Mouse (Mus musculus) erythroblast, adult 5-6 weeks (primary cell): ENCODE data around the gene Sstr3. TPM values are rescaled to one million over a fixed set of nuclear protein-coding genes. Genes with fewer than 3 reads are reported as not detected.
A peak's percentile ranks its signal among the peaks of the same experiment; 100 is the strongest.

Experiments
- ATAC-seq: replicated peaks from 2 replicates; pipeline ENCODE4 v1.8.0; 2016; ENCODE audit warnings: moderate number of reproducible peaks, mild to moderate bottlenecking, moderate TSS enrichment, inconsistent platforms; ENCODE audit not compliant: poor library complexity, low FRiP score, severe bottlenecking
- total RNA-seq, 2 experiments: library from RNA; stranded (forward) in 1 of 2; stranded (reverse) in 1 of 2; fragments of 150-400 nt in 1 of 2; fragments of 200-764, 138-1000 nt in 1 of 2; gene quantifications; 2 replicates each; pipeline versions ENCODE4 v1.2.3 to v1.2.4; 2015 to 2017; ENCODE audit warnings: low replicate concordance in 2 of 2

Sstr3 gene
- not detected in 2 replicates for total RNA-seq (2015; ENCODE audit: low replicate concordance)
- not detected in 2 replicates for total RNA-seq (2017; ENCODE audit: low replicate concordance)

DNA sequence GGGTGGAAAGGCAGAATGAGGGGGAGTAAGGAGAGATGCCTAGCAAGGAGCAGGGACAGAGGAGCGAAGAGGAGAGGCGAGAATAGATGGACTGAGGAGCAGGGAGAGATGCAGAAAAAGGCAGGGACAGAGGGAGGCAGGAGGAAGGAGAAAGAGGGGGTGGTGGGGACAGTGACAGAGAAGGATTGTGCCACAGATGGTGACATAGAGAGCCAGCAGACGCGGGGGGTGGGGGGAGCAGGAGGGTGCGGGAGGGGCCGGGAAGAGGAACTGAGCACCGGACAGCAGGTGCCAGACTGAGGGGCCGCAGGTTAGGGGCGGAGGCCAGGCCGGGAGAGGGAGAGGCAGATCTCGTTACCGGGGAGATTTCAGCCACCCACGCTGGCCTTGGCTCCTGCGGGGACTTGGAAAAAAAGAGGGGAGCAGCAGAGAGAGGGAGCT lies at the start of gene Sstr3:
Gene Sstr3 (minus strand): TSS at position 125 of the 441 bp plus-strand sequence.
- no peak for ATAC-seq

DNA sequence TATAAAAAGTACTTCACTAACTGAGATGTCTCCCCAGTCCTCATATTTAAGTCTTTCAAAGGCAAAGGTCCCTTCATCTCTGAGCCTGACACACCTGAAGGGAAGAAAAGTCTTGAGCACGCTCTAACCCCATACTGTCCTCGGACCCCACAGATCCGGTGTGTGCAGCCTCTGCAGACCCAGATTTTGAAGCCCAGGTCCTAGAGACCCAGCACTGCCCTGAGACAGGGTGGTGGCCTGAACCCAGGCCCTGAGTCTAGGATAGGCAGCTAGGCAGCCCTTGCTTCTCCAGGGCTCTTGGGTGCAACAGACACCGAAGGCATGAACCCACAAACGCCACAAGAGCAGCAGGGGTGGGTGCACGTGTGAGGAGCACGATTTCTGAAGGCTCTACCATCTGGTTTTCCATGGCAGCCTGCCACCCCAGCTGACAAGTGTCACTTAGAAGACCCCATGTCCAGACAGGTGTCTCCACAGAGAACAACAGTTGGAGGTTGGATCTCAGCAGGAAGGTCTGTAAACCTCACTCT lies 49.5 kb upstream of the Sstr3 start:
- ATAC-seq: no peak

DNA sequence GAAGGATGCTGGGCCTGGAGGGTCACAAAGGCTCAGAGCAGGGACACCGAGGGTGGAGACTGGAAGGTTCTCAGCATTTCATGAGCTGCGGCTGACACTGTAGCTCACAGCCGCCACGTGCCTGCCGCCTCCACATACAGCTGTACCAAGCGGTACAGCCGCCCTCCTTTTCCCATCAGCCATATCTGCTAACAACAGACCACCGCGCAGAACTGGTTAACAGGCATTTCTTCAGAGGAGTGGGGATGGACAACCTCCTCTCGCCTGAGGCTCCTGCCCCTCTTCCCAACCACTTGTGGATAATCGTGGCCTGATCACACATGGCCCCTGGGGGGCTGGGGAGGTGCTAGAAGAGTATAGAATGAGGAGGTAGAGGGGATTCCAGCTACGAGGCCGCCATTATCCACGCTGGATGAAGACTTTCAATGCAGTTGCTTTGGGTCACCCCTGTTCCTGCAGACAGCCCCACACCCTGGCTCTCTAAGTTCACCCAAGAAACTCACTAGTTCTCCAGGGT lies 48.0 kb upstream of the Sstr3 start:
- ATAC-seq: no peak

DNA sequence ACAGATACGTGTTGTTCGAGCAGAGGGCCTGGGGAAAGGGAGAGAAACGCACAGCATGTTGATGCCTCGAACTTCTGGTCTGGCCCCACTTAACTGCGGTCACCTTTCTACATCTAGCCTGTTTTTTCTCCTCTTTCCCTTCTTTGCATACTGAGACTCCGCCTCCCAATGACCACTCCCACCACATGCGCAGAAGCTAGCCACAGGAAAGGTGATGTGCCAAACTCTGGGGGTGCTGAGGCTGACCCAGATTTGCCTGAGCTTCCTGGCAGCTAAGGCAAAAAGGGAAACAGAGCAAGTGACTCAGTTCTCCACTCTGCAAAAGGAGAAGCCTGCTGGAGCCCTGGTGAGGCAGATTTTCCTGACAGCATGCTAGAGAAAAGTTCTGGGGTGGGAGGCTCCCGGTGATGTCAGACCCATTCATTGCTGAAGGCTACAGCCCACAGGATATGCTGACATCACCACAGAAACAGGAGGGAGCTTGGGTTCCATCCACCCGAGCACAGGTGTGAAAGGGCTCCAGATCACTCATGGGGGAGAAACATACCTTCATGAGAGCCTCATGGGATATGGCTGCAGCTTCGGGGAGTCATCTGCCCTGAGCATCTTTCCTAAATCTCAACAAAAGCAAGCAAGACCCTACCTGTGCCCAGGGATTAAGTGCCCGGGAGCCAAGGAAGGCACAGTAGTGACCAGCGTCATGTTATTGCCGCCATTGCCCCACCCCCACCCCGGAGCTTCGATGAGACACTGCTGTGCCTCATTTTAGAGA lies 47.4 kb upstream of the Sstr3 start:
- no peak for ATAC-seq

DNA sequence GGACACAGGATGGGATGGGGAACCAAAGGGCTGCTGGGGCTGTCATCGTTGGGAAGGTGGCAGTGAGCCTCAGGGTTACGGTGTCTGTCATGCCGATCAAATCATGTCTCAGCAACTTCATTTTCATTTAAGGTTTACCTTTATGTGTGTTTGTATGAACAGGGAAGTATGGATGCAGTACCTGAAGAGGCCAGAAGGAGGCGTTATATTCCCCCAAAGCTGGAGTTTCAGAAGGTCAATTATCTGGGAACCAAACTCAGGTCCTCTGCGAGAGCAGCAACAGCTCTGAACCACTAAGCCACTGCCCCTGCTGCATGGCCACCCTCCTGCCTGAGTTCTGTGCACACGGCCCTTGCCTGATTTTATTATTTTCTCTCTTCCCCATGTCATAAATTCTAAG lies 46.3 kb upstream of the Sstr3 start:
- no peak for ATAC-seq

DNA sequence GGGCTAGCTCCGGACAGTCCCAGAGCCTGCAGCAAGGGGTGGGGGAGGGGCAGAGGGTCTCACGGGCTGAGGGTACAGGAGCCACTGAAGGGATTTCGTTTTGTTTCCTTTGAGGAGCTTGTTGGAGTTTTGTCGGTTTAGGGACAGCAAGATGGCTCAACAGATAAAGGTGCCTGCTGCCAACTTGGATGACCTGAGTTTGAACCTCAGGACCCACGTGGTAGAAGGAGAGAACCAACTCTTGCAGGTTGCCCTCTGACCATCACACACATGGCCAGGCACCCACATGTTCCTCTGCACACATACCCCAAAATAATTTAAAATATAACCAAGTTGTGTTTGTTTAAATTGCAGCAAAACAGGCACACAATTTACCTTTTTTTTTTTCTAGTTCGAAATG lies 45.5 kb upstream of the Sstr3 start:
- no peak for ATAC-seq

DNA sequence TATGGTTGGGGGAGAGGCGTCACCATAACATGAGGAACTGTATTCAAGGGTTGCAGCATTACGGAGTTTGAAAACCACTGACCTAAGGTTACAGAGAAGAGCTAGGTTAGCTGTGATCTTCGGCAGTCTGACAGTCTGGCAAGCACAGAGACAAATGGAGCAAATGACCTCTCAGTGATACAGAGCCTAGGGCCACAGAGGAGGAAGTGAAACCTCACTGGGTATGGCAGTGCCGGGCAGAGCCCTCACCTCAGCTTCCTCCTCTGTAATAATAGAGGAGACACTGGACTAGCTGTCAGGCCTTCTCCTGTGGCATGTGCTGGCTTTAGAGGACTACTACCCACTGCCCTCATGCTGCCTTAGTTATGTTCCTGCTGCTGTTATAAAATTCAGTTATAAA lies 44.4 kb upstream of the Sstr3 start:
- no peak for ATAC-seq

DNA sequence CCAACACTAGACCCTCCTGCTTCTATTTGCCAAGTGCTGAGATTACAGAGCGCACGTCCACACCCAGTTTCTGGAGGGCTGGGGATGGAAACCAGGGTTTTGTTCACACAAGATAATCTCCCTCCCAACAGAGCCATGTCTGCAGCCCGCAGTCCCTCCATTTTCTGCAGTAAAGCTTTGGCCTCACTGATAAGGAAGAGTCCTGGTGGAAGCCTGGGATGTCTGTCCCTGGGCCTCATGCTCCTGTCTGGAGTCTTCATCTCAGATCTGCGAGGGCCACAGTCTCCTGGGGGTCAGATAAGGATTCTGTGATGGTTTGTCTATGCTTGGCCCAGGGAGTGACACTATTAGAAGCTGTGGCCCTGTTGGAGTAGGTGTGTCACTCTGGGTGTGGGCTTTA lies 43.6 kb upstream of the Sstr3 start:
- ATAC-seq: no peak

DNA sequence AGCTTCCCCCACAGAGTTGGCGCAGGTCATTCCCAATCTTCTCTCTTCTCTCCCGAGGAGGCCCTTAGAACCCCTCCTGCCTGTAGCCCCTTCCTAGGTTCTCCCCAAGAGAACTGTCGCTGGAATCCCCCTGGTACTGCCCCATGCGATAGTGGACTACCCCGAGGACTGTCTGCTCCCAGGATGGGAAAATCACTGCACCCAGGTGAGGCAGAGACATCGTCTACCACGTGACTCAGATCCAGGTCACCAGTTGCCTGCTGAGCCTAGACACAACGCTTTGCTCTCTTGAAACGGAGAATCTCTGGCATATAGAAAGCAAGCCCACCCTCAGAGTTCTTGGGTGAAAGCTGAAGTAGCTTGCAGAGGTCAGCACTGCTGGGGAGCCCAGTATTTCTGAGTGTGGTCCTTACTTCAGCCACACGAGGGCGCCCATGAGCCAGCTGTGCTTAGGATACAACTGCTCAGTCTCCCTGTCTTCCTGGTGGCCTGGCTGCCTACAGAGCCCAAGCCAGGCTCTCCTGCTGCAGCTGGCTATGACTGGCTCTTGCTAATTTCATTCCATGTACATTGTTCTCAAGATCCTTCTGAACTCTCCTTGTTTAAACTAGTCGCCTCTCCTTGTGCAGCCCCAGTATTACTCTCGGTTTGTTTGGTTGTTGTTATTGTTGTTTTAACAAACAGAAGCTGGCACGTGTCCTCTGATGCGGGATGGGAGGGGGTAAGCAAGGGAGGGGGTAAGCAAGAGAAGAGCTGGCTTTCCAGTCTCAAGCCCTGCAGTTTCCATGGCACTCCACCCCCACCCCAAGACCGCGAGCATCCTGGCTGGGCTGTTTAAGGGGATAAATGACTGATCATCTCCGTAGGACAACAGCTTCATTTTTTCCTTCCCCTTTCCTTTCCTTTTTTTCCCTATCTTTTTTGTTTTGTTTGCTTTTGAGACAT lies 42.8 kb upstream of the Sstr3 start:
- ATAC-seq: peak; percentile 79

DNA sequence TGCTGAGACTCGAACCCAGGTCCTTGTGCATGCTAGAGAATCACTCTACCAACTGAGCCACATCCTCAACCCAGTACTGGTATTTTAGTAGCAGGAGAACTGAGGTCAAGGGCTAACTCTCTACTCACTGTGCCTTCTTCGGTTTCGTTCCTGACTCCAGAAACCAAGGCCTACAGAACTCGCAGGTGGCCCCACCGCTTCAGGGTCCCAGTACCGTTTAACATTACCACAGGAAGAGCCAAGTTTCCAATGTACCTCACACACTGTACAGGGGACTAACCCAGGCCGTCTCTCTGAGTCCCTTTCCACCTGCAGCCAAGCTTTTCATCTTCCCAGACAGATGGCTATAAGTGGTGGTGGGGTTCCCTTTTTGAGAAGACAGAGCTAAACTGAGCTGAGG lies 40.9 kb upstream of the Sstr3 start:
- ATAC-seq: no peak

DNA sequence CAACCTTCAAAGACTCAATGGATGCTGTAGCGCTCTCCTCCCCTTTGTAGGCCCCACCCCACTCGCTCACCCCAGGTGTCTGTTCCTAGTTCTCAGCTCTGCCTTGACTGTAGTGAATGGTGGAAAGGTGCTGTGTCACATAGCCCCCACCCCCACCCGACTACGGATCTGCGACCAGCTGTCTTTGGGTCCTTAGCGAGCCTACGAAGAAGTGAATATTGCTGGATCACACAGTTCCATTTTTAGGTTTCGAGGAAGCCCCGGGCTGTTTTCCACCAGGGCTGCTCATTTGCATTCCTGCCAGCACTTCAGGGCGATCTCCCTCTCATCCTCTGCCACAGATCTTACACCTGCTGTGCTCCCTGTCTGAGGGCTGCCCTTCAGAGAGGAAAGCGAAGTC lies 38.9 kb upstream of the Sstr3 start:
- ATAC-seq: no peak

DNA sequence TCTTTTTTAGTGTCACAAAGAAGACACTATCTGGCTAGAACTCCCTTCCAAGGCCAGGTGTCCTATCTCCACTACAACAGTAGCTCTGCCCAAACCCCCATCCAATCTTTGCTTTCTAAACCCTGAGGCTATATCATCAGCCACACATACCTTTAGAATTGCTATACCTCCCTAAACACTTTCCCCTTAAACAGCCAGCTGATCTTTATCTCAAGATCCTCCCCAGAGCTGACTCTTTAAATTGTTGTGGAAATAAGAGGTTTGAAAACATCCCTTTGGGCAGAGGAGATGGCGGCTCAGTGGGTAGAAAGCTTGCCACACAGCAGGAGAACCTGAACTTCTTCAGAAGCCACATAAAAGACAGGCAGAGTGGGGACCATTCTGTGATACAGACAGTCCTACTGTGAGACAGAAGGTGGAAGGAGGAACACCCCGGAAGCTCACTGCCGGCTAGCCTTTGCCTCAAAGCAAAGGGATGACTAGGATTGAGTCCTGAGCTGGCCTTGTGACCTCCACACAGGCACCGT lies 31.9 kb upstream of the Sstr3 start:
- no peak for ATAC-seq

DNA sequence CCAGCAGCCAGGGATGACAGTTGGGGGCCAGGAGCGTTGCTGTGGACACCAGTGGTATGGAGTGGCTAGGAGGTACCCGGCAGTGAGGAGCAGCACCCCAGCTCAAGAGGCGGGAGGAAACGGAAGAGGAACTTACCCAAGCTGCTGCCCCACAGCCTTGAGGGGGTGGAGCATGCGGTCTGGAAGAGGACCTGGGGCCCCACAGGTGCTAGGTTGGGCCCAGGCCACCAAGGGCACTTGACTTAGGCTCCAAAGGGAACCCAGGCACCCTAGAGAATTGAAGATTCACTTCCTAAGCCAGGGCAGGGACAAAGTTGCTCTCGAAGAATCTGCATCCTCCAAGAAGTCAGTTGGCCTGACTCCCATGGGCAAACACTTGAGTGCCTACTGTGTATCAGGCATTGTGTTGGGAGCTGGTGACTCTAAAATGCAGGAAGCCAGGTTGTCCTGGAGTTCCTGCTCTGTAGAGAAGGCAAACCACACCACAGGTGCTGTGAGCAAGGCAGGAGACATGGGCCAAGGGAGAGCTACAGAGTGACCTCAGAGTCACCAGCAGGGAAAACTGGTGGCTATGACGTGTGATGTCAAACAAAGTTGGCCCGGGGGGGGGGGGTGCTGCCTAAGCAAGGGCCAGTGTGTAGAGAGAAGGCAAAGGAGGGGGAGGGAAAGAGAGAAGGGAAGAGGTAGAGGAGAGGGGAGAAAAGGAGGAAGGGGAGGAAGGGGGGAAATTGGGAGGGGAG lies 28.3 kb upstream of the Sstr3 start, which contains the start of gene Rac2:
Gene Rac2 (minus strand): TSS at position 126 of the 740 bp plus-strand sequence.
- ATAC-seq: peak; percentile 58

DNA sequence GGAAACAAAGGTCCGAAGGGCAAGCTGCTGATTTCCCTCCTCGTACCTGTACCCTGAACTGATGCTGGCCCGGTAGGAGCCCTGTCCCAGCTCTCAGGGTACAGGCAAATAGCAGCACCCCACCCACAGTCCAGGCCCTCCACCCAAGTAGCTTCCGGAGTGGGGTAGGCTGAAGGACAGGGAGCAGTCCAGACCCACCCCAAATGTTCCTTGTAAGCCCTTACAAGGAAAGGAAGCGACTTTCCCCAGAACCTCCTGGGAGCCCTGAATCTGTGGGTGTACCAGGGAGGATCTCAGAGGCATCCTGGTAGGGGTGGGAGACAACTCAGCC lies 27.8 kb upstream of the Sstr3 start:
- ATAC-seq: peak; percentile 14

DNA sequence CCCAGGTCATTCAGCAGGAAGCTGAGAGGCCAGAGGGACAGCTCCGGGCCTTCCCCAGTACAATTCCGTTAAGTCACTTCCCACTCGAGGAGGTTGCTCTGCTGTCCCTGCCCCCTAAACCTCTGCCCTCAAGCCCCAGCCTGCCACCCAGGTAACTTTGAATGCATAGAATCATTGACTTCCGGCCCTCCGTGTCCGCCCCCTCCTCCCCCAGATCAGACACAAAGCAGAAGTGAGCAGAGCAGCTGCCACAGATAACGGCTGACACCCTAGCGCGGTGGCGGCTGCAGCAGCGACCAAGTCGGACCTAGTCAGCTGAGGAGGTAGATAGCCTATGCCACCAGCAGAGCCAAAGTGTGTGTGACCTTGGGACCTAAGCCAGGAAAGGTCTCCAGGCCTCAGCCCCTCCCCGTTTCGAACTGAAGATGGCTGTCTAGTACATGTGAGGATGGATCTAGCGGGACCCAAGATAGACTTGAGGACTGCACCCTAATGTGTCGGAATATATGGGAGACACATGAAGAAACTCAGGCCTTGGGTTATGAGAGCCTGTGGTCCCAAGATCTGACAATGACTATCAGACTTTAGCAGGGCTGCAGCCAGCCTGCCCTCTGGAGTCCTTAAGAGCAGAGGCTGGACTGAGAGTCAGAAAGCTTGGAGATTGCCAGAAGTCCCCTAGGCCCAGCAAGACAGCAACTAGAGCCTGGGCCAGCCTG lies 27.2 kb upstream of the Sstr3 start:
- peak; percentile 88 for ATAC-seq

DNA sequence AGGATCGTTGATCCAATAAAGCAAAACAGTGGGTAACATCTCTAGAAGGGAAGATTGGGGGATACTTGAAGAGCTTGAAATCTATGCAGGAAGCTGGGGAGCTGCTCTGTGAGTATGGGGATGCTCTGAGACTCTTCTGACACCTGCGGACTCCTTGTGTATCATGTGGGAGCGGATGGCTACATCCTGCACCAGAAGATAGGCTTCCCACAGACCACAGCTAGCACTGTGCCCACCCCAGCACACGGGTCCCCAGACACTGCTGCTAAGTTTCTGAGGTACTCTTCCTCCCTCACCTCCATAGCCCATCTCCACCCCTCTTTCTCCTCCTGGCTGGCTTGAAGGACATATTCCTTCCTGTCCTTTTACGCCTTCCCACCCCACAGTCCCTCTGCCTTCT lies 25.7 kb upstream of the Sstr3 start:
- ATAC-seq: no peak

DNA sequence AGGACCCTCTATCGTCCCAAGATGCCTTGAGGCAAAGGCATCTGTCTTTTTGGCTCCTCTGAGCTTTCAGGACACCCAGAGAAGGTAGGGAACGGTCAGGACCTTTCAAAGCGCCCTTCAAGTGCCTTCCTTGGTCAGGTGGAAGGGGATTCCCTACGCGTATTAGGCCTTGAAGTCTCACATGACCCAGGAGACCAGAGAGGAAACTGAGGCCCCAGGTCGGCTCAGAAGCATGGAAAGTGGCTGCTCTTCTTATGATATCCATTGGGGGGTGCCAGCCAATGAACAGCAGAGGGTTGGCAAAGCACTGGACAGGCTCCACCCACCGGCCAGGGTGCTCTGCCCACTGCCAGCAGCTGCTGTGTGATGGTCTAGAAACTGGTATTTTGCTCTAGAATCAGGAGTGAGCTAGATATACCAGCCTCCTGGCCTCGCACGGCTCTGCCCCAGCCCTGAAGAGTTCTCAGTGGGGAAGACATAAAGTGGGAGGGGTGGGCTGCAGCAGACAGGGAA lies 23.2 kb upstream of the Sstr3 start:
- no peak for ATAC-seq

DNA sequence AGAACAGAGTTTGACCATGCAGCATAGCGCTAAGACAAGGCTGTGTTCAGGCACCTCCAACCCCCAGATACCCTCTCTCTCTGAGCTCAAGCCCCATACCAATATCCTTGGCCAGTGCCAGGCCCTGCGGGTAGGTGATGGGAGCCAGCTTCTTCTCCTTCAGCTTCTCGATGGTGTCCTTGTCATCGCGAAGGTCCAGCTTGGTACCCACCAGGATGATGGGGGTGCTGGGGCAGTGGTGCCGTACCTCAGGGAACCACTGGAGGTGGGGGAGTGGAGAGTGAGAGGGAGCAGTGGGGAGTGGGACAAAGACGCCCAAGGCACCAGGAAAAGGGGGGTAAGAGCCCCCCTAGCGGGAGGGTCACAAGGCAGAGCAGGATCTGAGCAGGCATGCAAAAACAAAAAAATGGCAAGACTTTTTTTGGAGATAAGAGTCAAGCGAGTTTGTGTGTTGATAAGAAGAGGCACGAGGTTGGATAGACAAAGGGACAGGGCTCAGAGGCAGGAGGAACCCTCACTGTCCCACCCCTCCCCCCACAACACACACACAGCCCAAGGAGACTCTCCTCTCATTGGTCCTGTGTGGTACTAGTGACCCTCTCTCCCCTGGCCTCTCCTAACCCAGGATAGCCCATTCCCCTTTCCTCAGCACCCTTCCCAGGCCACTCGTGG lies 20.4 kb upstream of the Sstr3 start:
- ATAC-seq: no peak
